ENCODE assay signal across 15 mouse cellular contexts in the genomic region with DNA sequence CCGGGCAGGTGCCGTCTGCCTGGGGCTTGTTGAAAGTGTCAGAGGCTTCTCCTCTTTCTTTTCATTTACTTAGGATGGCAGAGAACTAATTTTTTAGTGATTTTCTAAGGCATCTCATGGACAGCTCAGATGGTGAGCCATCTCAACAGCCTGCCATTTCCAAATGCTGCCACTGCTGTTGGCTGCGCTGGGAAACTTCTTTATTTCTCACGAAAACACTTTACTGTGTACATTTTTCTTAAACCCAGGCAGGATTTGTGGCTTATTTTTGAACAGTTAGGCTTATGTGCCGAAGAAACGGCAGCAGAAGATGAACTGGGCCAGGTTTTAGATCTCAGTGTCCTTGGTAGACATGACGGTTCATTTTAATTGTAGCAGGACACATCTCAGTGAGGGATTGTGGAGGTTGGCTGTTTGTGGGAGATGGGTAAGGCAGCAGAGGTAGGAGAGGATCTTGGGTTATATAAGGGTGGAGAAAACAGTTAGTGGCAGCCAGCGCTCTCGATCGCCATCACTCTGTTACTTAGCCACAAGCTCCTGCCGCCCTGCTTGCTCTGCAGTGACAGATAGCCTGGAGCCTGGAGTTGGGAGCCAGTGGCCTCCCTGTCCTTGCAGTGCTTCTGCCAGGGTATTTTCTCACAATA.
"Had no signal": no experiment of that assay in that cellular context is flagged by ENCODE, and none has a peak within 500 bp of the region (broad histone marks: within the 10 kb centered on the region; RNA-seq: fewer than 3 reads in every experiment).

No protein-coding gene starts in this region.

- DNase-seq: kidney, adult 18-20 months; kidney, postnatal 14 days; layer of hippocampus, postnatal 36 days; left cerebral cortex, postnatal 4 days; lung, embryonic 14.5 days; lung, postnatal 10 days; right cerebral cortex, postnatal 14 days; thymus, adult 2 months; thymus, postnatal 25 days had no signal

- H3K36me3 ChIP-seq: kidney, embryonic 15.5 days; limb, embryonic 15.5 days; midbrain, embryonic 12.5 days; stomach, embryonic 15.5 days had no signal

- H3K27ac ChIP-seq: kidney, embryonic 15.5 days; limb, embryonic 15.5 days; liver, embryonic 12.5 days; midbrain, embryonic 12.5 days; stomach, embryonic 15.5 days had no signal

- ATAC-seq: liver, embryonic 12.5 days had no signal

- H3K9me3 ChIP-seq: kidney, embryonic 15.5 days; limb, embryonic 15.5 days; liver, embryonic 12.5 days; megakaryocyte, embryonic 14.5 days; midbrain, embryonic 12.5 days; stomach, embryonic 15.5 days had no signal

- H3K9ac ChIP-seq: kidney, embryonic 15.5 days; limb, embryonic 15.5 days; liver, embryonic 12.5 days; lung, embryonic 14.5 days; midbrain, embryonic 12.5 days; stomach, embryonic 15.5 days had no signal

- H3K4me2 ChIP-seq: kidney, embryonic 15.5 days; limb, embryonic 15.5 days; liver, embryonic 12.5 days; lung, embryonic 14.5 days; midbrain, embryonic 12.5 days; stomach, embryonic 15.5 days had no signal

- H3K27me3 ChIP-seq: kidney, embryonic 15.5 days; limb, embryonic 15.5 days; liver, embryonic 12.5 days; megakaryocyte, embryonic 14.5 days; midbrain, embryonic 12.5 days; stomach, embryonic 15.5 days had no signal

- H3K4me3 ChIP-seq: kidney, embryonic 15.5 days; limb, embryonic 15.5 days; liver, embryonic 12.5 days; midbrain, embryonic 12.5 days; stomach, embryonic 15.5 days had no signal
